Mouse (Mus musculus): ENCODE measurements at regions not wholly inside any gene's neighbourhood (a gene's known extent, or its start where the extent isn't known, plus 50 kb on each side); places are given as distances from the start of the nearest gene placed in this dataset.

DNA sequence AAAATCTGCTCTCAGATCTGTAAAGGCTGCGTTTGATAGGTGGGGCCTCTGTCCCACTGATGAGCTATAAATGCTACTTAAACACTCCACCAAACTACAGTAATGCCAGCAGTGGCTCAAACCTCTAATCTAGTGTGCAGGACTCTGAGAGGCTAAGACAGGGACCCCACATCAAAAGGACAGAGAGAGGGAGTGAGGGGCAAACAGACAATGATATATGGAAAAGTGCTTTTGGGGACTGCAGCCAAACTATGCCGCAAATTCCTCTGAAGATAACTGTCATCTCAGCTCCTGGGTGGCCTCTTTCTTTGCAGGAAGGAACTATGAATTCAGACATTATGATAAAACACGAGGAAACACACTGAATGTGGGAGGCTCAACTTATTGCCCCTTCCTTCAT, 138.9 kb upstream of the Ddit4l start:
- DNase-seq (ENCODE audit: low spot score): no peak
- Histone ChIP-seq H3K4me2 (replicated peaks; ENCODE audit: low read depth, low read length, severe bottlenecking) (no peak overlapping the region), H3K9me3 (ENCODE audit: control insufficient read depth, low read length) (no peaks in the 10 kb centered on the region), H3K4me3 (replicated peaks; ENCODE audit: low read length) (no peak overlapping the region), H3K36me3 (ENCODE audit: control insufficient read depth, insufficient read depth, low read length) (no peaks in the 10 kb centered on the region), H3K9ac (ENCODE audit: low read depth, low read length, severe bottlenecking) (no peak overlapping the region), H3K27ac (replicated peaks; ENCODE audit: low read depth, low read length) (no peak overlapping the region), H3K27me3 (ENCODE audit: control insufficient read depth, insufficient read depth, low read length) (no peaks in the 10 kb centered on the region), H3K4me1 (ENCODE audit: control insufficient read depth, insufficient read depth, low read length) (peaks cover 3% of the 10 kb centered on the region; the same call in 1 of the 2 replicates)
- TF ChIP-seq POLR2A (IDR thresholded peaks at IDR 0.05; ENCODE audit: borderline replicate concordance, extremely low read depth, insufficient read depth, insufficient read length): no peak
- 34% methylated on average over 3 of the region's 3 CpGs for WGBS
- no peak for ATAC-seq (ENCODE audit: low FRiP score, low read depth)

DNA sequence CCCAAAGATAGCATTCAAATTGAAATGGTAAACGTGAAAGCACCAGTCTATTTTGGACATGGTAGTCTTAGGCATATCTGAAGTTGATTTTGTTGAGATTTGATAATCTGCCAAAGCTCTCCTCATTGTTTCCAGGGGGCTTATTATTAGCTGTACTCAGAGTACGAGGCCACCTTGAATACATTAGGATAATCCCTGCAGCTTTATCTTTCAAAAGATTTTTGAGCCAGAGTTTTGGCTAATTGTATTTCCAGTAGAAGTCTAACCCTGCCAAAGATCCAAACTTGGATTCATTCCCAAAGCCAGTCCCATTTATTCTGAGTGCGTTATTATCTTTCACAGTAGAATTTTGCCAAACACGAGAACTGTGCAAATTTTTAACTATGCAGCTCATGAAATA, 138.4 kb upstream of the Ddit4l start:
- Histone ChIP-seq H3K4me1 (ENCODE audit: control insufficient read depth, insufficient read depth, low read length) (peaks cover 3% of the 10 kb centered on the region; the same call in 1 of the 2 replicates), H3K36me3 (ENCODE audit: control insufficient read depth, insufficient read depth, low read length) (no peaks in the 10 kb centered on the region), H3K9me3 (ENCODE audit: control insufficient read depth, low read length) (no peaks in the 10 kb centered on the region), H3K27me3 (ENCODE audit: control insufficient read depth, insufficient read depth, low read length) (no peaks in the 10 kb centered on the region), H3K9ac (ENCODE audit: low read depth, low read length, severe bottlenecking) (no peak overlapping the region), H3K4me3 (replicated peaks; ENCODE audit: low read length) (no peak overlapping the region), H3K4me2 (replicated peaks; ENCODE audit: low read depth, low read length, severe bottlenecking) (no peak overlapping the region), H3K27ac (replicated peaks; ENCODE audit: low read depth, low read length) (no peak overlapping the region)
- DNase-seq (ENCODE audit: low spot score): peak; percentile 82
- no peak for TF ChIP-seq POLR2A (IDR thresholded peaks at IDR 0.05; ENCODE audit: borderline replicate concordance, extremely low read depth, insufficient read depth, insufficient read length)
- 30% methylated on average over 4 of the region's 4 CpGs for WGBS
- peak; percentile 53; the same call in 1 of the 2 replicates for ATAC-seq (ENCODE audit: low FRiP score, low read depth)

DNA sequence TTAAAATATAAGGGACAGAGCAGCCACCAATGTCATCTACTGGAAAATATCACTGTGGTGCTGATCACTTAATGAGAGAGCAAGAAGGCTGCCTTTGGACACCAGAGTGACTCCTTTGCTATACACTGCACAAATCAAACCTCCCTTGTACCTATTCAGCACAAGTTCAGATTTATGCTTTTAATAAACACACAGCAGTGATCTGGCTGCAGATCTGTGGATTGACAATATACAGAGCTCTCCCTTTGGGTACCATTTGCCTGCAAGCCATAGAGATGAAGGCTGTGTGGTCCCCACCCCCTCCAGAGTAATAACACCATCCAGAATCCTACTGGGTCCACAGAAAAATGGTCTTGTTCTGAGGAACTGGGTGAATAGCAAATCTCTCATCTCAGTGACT, 131.8 kb upstream of the Ddit4l start:
- Histone ChIP-seq H3K4me3 (replicated peaks; ENCODE audit: low read length) (no peak overlapping the region), H3K4me2 (replicated peaks; ENCODE audit: low read depth, low read length, severe bottlenecking) (no peak overlapping the region), H3K27me3 (ENCODE audit: control insufficient read depth, insufficient read depth, low read length) (no peaks in the 10 kb centered on the region), H3K36me3 (ENCODE audit: control insufficient read depth, insufficient read depth, low read length) (no peaks in the 10 kb centered on the region), H3K9ac (ENCODE audit: low read depth, low read length, severe bottlenecking) (no peak overlapping the region), H3K27ac (replicated peaks; ENCODE audit: low read depth, low read length) (no peak overlapping the region), H3K9me3 (ENCODE audit: control insufficient read depth, low read length) (no peaks in the 10 kb centered on the region), H3K4me1 (ENCODE audit: control insufficient read depth, insufficient read depth, low read length) (no peaks in the 10 kb centered on the region)
- ATAC-seq (ENCODE audit: low FRiP score, low read depth): no peak
- TF ChIP-seq POLR2A (IDR thresholded peaks at IDR 0.05; ENCODE audit: borderline replicate concordance, extremely low read depth, insufficient read depth, insufficient read length): no peak
- DNase-seq (ENCODE audit: low spot score): no peak

DNA sequence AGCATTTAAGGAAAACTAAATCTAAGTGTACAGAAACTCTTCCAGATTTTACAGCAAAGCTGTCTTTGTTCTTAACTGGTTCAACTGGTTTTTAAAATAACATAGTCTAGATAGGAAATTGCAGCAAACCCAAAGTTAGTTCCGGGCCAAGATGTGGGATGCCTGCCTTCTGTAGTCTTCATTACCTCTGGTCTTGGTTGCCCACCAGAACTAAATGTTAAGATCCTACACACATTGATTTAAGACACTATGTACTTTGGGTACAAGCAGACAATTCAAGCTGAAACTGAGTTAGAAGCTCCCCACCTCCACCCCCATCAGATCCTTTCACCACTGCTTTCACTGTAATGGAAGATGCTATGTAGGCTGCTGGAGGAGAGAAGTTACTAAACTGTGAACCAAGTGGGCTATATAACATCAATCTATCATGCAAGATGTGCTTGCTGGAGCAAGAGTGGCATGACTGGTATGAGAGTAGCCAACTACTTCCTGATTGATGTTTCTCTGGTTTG, 129.8 kb upstream of the Ddit4l start:
- ATAC-seq (ENCODE audit: low FRiP score, low read depth) (no peak), DNase-seq (ENCODE audit: low spot score) (no peak)
- Histone ChIP-seq H3K4me2 (replicated peaks; ENCODE audit: low read depth, low read length, severe bottlenecking) (no peak overlapping the region), H3K9ac (ENCODE audit: low read depth, low read length, severe bottlenecking) (no peak overlapping the region), H3K4me1 (ENCODE audit: control insufficient read depth, insufficient read depth, low read length) (no peaks in the 10 kb centered on the region), H3K36me3 (ENCODE audit: control insufficient read depth, insufficient read depth, low read length) (no peaks in the 10 kb centered on the region), H3K9me3 (ENCODE audit: control insufficient read depth, low read length) (no peaks in the 10 kb centered on the region), H3K4me3 (replicated peaks; ENCODE audit: low read length) (no peak overlapping the region), H3K27ac (replicated peaks; ENCODE audit: low read depth, low read length) (no peak overlapping the region), H3K27me3 (ENCODE audit: control insufficient read depth, insufficient read depth, low read length) (no peaks in the 10 kb centered on the region)
- no peak for TF ChIP-seq POLR2A (IDR thresholded peaks at IDR 0.05; ENCODE audit: borderline replicate concordance, extremely low read depth, insufficient read depth, insufficient read length)
- WGBS: 88% methylated on average over 1 of the region's 1 CpGs

DNA sequence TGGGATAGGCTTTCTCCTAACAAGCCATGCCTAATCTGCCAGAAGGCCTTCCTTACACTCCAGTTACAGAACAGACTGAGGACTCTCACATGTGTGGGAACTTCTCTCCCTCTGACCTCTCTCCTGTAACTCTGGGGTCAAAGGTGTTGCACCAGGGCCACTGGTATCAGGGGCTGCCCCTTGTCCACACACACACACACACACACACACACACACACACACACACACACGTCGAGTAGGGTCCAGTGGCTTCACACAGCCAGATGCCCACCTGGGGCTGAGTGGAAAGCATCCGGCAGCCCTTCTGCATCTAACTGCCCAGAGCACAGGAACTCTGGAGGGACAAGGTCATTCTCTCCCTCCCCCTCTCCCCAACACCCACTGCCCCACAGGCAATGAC, 123.1 kb upstream of the Ddit4l start:
- 80% methylated on average over 3 of the region's 3 CpGs for WGBS
- Histone ChIP-seq H3K27me3 (ENCODE audit: control insufficient read depth, insufficient read depth, low read length) (no peaks in the 10 kb centered on the region), H3K27ac (replicated peaks; ENCODE audit: low read depth, low read length) (no peak overlapping the region), H3K4me3 (replicated peaks; ENCODE audit: low read length) (no peak overlapping the region), H3K4me1 (ENCODE audit: control insufficient read depth, insufficient read depth, low read length) (no peaks in the 10 kb centered on the region), H3K9ac (ENCODE audit: low read depth, low read length, severe bottlenecking) (no peak overlapping the region), H3K36me3 (ENCODE audit: control insufficient read depth, insufficient read depth, low read length) (no peaks in the 10 kb centered on the region), H3K4me2 (replicated peaks; ENCODE audit: low read depth, low read length, severe bottlenecking) (no peak overlapping the region), H3K9me3 (ENCODE audit: control insufficient read depth, low read length) (no peaks in the 10 kb centered on the region)
- no peak for DNase-seq (ENCODE audit: low spot score)
- no peak for ATAC-seq (ENCODE audit: low FRiP score, low read depth)
- no peak for TF ChIP-seq POLR2A (IDR thresholded peaks at IDR 0.05; ENCODE audit: borderline replicate concordance, extremely low read depth, insufficient read depth, insufficient read length)

DNA sequence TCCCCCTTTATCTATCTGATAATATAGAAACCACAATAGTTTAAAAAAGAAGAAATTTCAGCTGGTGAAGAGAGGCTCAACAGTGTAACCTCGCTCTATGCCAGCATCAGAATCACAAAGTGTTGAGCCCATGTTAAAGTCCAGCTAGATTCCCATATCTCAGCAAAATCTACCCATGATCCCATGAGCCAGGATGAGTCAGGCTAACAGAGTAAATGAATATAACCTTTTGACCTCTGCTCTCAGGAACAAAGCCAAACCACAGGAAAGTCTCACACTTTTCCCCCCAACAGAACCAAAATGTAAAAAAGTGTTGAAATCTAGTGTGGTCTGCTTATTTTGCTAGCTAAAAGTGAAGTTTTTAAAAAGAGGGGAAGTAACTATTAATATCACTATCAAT, 110.1 kb upstream of the Ddit4l start:
- no peak overlapping the region for H3K4me3 ChIP-seq (replicated peaks; ENCODE audit: low read length)
- peaks cover 3% of the 10 kb centered on the region; the same call in 1 of the 2 replicates for H3K4me1 ChIP-seq (ENCODE audit: control insufficient read depth, insufficient read depth, low read length)
- H3K9me3 ChIP-seq (ENCODE audit: control insufficient read depth, low read length): no peaks in the 10 kb centered on the region
- WGBS: 88% methylated on average over 1 of the region's 1 CpGs
- H3K9ac ChIP-seq (ENCODE audit: low read depth, low read length, severe bottlenecking): no peak overlapping the region
- no peak for ATAC-seq (ENCODE audit: low FRiP score, low read depth)
- H3K27me3 ChIP-seq (ENCODE audit: control insufficient read depth, insufficient read depth, low read length): no peaks in the 10 kb centered on the region
- H3K36me3 ChIP-seq (ENCODE audit: control insufficient read depth, insufficient read depth, low read length): no peaks in the 10 kb centered on the region
- TF ChIP-seq POLR2A (IDR thresholded peaks at IDR 0.05; ENCODE audit: borderline replicate concordance, extremely low read depth, insufficient read depth, insufficient read length): no peak
- no peak for DNase-seq (ENCODE audit: low spot score)
- no peak overlapping the region for H3K27ac ChIP-seq (replicated peaks; ENCODE audit: low read depth, low read length)
- H3K4me2 ChIP-seq (replicated peaks; ENCODE audit: low read depth, low read length, severe bottlenecking): no peak overlapping the region

All from limb, embryonic 14.5 days (tissue).